8 mouse cellular contexts compared by ENCODE assay signal in genomic region chr4:40851763-40852248, GRCm38 (mm10). TPM values are rescaled to one million over a fixed set of nuclear protein-coding genes. Genes with fewer than 3 reads are reported as not detected.
A peak's percentile ranks its signal among the peaks of the same experiment; 100 is the strongest.
DNase-seq lines count a peak whose midpoint lies in the region; ATAC-seq and TF ChIP-seq lines count a peak whose summit lies in the region.

No protein-coding gene starts in this region.

- H3K9ac ChIP-seq in limb, embryonic 14.5 days (ENCODE audit: low read depth, low read length, severe bottlenecking) = peak overlapping the region; percentile 80

- no peak for TF ChIP-seq POLR2A in embryonic fibroblast, embryonic 13.5 days (IDR thresholded peaks at IDR 0.05; ENCODE audit: low read depth, low read length)
- TF ChIP-seq POLR2A in limb, embryonic 14.5 days (IDR thresholded peaks at IDR 0.05; ENCODE audit: borderline replicate concordance, extremely low read depth, insufficient read depth, insufficient read length) = no peak

- H3K36me3 ChIP-seq in limb, embryonic 14.5 days (ENCODE audit: control insufficient read depth, insufficient read depth, low read length) = no peaks in the 10 kb centered on the region

- H3K4me2 ChIP-seq in limb, embryonic 14.5 days (replicated peaks; ENCODE audit: low read depth, low read length, severe bottlenecking) = peak overlapping the region; percentile 46

- no peaks in the 10 kb centered on the region for H3K27me3 ChIP-seq in limb, embryonic 14.5 days (ENCODE audit: control insufficient read depth, insufficient read depth, low read length)

- no peak for ATAC-seq in limb, embryonic 14.5 days (ENCODE audit: low FRiP score, low read depth)
- ATAC-seq in neutrophil, adult 5-6 weeks (ENCODE audit: extremely low read depth, insufficient number of reproducible peaks, low FRiP score, poor library complexity, severe bottlenecking) = peak; percentile 23; the same call in 1 of the 2 replicates

- peak overlapping the region; percentile 91 for H3K27ac ChIP-seq in layer of hippocampus, adult 2 months
- H3K27ac ChIP-seq in embryonic fibroblast, embryonic 13.5 days (ENCODE audit: insufficient read depth, low read length) = peak overlapping the region; percentile 86
- peak overlapping the region; percentile 49; the same call in 1 of the 2 replicates for H3K27ac ChIP-seq in limb, embryonic 14.5 days (replicated peaks; ENCODE audit: low read depth, low read length)

- H3K4me3 ChIP-seq in layer of hippocampus, adult 2 months = peak overlapping the region; percentile 70
- peak overlapping the region; percentile 97 for H3K4me3 ChIP-seq in embryonic fibroblast, embryonic 13.5 days (ENCODE audit: insufficient read depth, low read length)
- H3K4me3 ChIP-seq in limb, embryonic 14.5 days (replicated peaks; ENCODE audit: low read length) = peak overlapping the region; percentile 71

- no peak for DNase-seq in layer of hippocampus, adult 2 months (ENCODE audit: low spot score in 2 of 2)
- no peak for DNase-seq in layer of hippocampus, adult 9-10 months (ENCODE audit: low spot score)
- no peak for DNase-seq in limb, embryonic 14.5 days (ENCODE audit: low spot score)
- DNase-seq in spleen, adult 18-20 months = no peak
- DNase-seq in cerebellum, adult 11 months = no peak
- no peak for DNase-seq in adrenal gland, adult 8-10 months

- WGBS in limb, embryonic 14.5 days = 73% methylated on average over 4 of the region's 4 CpGs

- H3K9me3 ChIP-seq in limb, embryonic 14.5 days (ENCODE audit: control insufficient read depth, low read length) = no peaks in the 10 kb centered on the region

- peaks cover 27% of the 10 kb centered on the region for H3K4me1 ChIP-seq in embryonic fibroblast, embryonic 13.5 days (ENCODE audit: control insufficient read depth, insufficient read depth, low read length)
- H3K4me1 ChIP-seq in limb, embryonic 14.5 days (ENCODE audit: control insufficient read depth, insufficient read depth, low read length) = peaks cover 30% of the 10 kb centered on the region

- TF ChIP-seq CTCF in layer of hippocampus, adult 2 months (conservative IDR thresholded peaks at IDR 0.05) = no peak
- no peak for TF ChIP-seq CTCF in embryonic fibroblast, embryonic 13.5 days (IDR thresholded peaks at IDR 0.05; ENCODE audit: borderline replicate concordance, insufficient read depth, low read length)

RNA-seq across cellular contexts. Expression of gene B4galt1, which starts 2.0 kb away (rescaled TPM):
- total RNA-seq in layer of hippocampus, adult 2 months (2021) = 10 to 100 TPM in 1 of 2 experiments, 1 to 10 TPM in 1; 8.5 to 10.8 TPM
- polyA plus RNA-seq in embryonic fibroblast, embryonic 13.5 days (2011; ENCODE audit: insufficient read length, low read depth, missing spikeins) = 103 and 119 TPM in 2 replicates
- polyA plus RNA-seq in limb, embryonic 14.5 days (2012; rRNA removed) = 35.9 and 41.3 TPM in 2 replicates
- 52.3 and 54.8 TPM in 2 replicates for polyA plus RNA-seq in limb, embryonic 14.5 days (2014; fragmentation: Nextera tagmentation; extraction: Ambion mirVana)
- 28.4 and 31.2 TPM in 2 replicates for total RNA-seq in neutrophil, adult 5-6 weeks (2017)
- total RNA-seq in adrenal gland, adult 8-10 months (2022) = 10 to 100 TPM; 58.8 to 94.7 (median 64.4) TPM
